Mouse (Mus musculus): Measurements from ENCODE around the gene P2ry13. TPM values are rescaled to one million over a fixed set of nuclear protein-coding genes. Genes with fewer than 3 reads are reported as not detected.

P2ry13 gene
- polyA plus RNA-seq, 1 experiment from 2014 or later: 1.4 TPM

DNA sequence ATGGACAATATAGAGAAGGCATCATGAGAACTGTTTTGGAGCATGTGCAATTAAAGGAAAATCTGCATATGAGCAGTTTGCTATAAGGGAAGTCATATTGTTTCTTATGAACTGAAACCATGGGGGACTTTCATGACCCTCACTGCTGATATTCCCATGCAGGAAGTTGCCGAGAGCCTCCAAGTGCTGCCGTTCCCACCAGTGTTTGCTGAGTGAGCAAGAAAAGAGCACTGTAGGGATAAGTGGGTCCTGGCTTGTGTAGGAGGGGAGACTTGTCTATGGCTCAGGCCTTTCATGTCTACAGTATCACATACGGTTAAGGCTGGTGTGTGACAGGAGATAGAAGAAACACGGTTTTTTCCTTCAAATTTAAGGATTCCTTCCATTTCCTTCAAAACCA lies 25.0 kb downstream of the P2ry13 start:
- H3K27ac ChIP-seq (ENCODE audit: low read depth, low read length): no peak overlapping the region
- no peak for ATAC-seq (ENCODE audit: low FRiP score)
- H3K27me3 ChIP-seq (ENCODE audit: control insufficient read depth, insufficient read depth, low read length): no peaks in the 10 kb centered on the region
- no peaks in the 10 kb centered on the region for H3K36me3 ChIP-seq (ENCODE audit: control insufficient read depth, insufficient read depth, low read length)
- H3K4me3 ChIP-seq (ENCODE audit: low read depth, low read length): no peak overlapping the region
- H3K4me2 ChIP-seq (replicated peaks; ENCODE audit: low read depth, low read length): no peak overlapping the region
- no peaks in the 10 kb centered on the region for H3K4me1 ChIP-seq (replicated peaks; ENCODE audit: control insufficient read depth, insufficient read depth, low read length)
- no peaks in the 10 kb centered on the region for H3K9me3 ChIP-seq (ENCODE audit: control insufficient read depth, low read length)
- DNase-seq (ENCODE audit: low spot score): no peak
- 89% methylated on average over 4 of the region's 4 CpGs for WGBS
- no peak overlapping the region for H3K9ac ChIP-seq (ENCODE audit: low read depth, low read length)

DNA sequence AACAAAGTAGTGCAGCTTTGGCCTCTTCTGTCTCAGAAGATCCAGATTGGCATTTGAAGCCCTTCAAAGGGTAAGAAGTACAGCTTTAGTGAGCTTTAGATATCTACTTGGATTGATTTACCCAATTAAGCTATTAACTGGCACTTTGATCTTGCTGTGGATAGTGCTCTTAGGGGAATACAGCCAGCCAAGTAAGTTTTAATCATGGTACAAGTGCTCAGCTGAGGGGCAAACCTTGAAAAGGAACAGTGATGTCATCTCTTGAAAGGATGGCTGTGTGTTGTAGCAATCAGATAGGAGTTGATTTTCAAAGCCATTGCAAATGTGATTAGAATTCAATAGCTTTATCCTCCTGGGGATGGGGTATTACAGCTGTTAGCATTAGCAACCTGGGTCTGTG lies 28.6 kb downstream of the P2ry13 start:
- Histone ChIP-seq H3K9me3 (ENCODE audit: control insufficient read depth, low read length) (no peaks in the 10 kb centered on the region), H3K4me2 (replicated peaks; ENCODE audit: low read depth, low read length) (no peak overlapping the region), H3K4me1 (replicated peaks; ENCODE audit: control insufficient read depth, insufficient read depth, low read length) (no peaks in the 10 kb centered on the region), H3K27ac (ENCODE audit: low read depth, low read length) (no peak overlapping the region), H3K36me3 (ENCODE audit: control insufficient read depth, insufficient read depth, low read length) (no peaks in the 10 kb centered on the region), H3K27me3 (ENCODE audit: control insufficient read depth, insufficient read depth, low read length) (no peaks in the 10 kb centered on the region), H3K4me3 (ENCODE audit: low read depth, low read length) (no peak overlapping the region), H3K9ac (ENCODE audit: low read depth, low read length) (no peak overlapping the region)
- DNase-seq (ENCODE audit: low spot score): no peak
- ATAC-seq (ENCODE audit: low FRiP score): no peak

DNA sequence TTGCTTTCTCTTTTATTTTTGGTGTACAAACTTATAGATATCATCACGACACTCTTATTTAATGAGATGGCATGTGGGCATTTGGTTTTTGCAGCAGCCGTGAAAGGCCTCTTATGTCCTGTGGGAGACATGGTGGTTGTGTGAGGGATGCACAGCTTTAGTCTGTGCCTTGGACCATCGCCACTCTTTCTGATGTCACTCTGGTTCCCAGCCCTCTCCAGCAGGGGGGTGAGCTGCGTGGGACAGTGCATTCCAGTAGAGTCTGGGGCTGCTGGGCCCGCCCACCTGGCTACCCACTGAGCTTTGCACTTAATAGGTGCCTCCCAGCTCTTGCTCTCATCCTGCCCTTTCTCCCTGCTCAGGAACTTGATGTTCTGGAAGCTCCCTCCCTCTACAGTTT lies 29.5 kb downstream of the P2ry13 start:
- H3K4me2 ChIP-seq (replicated peaks; ENCODE audit: low read depth, low read length): no peak overlapping the region

DNA sequence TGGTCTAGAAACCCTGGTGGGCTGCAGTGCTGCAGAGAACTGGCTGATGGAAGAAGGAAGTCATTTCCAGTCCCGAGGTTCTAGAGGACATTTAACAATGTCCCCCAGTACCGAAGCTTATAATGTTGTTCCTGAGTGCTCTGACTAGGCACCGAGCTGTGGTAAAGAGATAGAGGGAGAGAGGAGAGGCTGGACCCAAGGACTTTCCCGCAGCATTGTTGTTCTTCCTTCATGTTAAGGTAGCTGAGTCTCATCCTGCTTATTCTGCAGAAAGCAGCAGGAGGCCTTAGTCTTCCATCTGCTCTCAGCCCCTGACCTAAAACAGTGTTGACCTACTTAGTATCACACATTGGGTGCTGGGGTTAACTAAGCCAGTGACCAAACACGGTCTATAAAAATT lies 33.8 kb downstream of the P2ry13 start:
- H3K36me3 ChIP-seq (ENCODE audit: control insufficient read depth, insufficient read depth, low read length): no peaks in the 10 kb centered on the region
- H3K9ac ChIP-seq (ENCODE audit: low read depth, low read length): no peak overlapping the region
- no peak for ATAC-seq (ENCODE audit: low FRiP score)
- no peak overlapping the region for H3K4me2 ChIP-seq (replicated peaks; ENCODE audit: low read depth, low read length)
- H3K27ac ChIP-seq (ENCODE audit: low read depth, low read length): no peak overlapping the region
- H3K27me3 ChIP-seq (ENCODE audit: control insufficient read depth, insufficient read depth, low read length): no peaks in the 10 kb centered on the region
- DNase-seq (ENCODE audit: low spot score): no peak
- no peaks in the 10 kb centered on the region for H3K4me1 ChIP-seq (replicated peaks; ENCODE audit: control insufficient read depth, insufficient read depth, low read length)
- WGBS: 79% methylated on average over 5 of the region's 5 CpGs
- H3K4me3 ChIP-seq (ENCODE audit: low read depth, low read length): no peak overlapping the region
- H3K9me3 ChIP-seq (ENCODE audit: control insufficient read depth, low read length): no peaks in the 10 kb centered on the region

More for the DNA sequence above, 29.5 kb downstream of the P2ry13 start:
- no peak for ATAC-seq (ENCODE audit: low FRiP score)
- Histone ChIP-seq H3K27me3 (ENCODE audit: control insufficient read depth, insufficient read depth, low read length) (no peaks in the 10 kb centered on the region), H3K36me3 (ENCODE audit: control insufficient read depth, insufficient read depth, low read length) (no peaks in the 10 kb centered on the region), H3K9me3 (ENCODE audit: control insufficient read depth, low read length) (no peaks in the 10 kb centered on the region), H3K27ac (ENCODE audit: low read depth, low read length) (no peak overlapping the region), H3K4me1 (replicated peaks; ENCODE audit: control insufficient read depth, insufficient read depth, low read length) (no peaks in the 10 kb centered on the region), H3K4me3 (ENCODE audit: low read depth, low read length) (no peak overlapping the region), H3K9ac (ENCODE audit: low read depth, low read length) (no peak overlapping the region)
- WGBS: 62% methylated on average over 5 of the region's 5 CpGs
- no peak for DNase-seq (ENCODE audit: low spot score)

DNA sequence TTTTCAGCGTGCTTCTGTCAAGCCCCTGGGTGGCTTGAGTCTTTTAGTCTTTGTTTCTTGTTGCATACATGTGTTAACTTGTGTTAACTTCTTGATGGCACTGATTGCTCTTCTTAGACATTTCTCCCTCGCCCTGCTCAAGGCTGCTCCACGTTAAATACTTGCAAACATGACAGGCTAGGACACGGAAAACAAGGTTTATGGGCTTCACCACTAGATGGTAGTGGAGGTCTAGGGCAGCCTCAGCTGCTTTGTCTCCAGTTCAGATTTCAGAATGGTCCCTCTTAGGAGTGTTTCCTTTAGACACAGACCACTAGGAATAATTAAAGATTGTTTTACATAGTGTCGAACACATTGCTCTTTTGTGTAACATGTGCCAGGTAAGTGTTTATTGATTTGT lies 35.4 kb downstream of the P2ry13 start:
- WGBS: 45% methylated on average over 5 of the region's 5 CpGs
- ATAC-seq (ENCODE audit: low FRiP score): peak; percentile 60

DNA sequence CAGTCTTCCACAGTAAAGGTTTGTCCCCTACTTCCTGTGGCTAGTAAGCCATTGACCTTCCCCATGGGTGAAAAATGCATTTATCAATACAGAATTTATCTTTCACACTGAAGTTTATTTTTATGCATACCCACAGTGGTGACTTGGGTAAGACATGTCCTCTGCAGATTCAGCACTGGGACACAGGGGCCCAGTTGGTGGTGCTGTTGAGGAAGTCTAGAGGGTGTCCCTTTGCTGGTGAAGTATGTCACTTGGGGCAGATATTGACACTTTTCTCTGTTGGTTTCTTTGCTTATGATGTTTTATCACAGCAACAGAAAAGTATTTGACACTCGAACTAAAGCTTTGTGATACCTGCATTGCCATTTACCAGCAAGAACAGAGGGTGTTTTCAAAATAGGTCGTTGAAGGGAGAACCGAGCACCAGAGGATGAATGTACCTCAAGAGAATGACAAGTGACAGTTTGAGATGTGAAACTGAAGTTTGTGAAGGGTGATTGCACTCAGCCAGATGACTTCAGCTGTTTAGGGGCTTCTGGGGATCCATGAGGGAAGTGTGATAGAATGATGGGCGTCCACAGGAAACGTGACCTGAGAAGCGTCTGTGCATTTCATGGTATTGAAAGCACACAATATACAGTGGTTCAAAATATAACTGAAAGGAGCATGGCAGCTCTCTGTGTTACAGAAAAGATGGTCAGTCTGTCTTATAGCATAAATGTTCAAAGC lies 36.1 kb downstream of the P2ry13 start:
- no peaks in the 10 kb centered on the region for H3K4me1 ChIP-seq (replicated peaks; ENCODE audit: control insufficient read depth, insufficient read depth, low read length)
- WGBS: 79% methylated on average over 6 of the region's 6 CpGs
- DNase-seq (ENCODE audit: low spot score) (no peak), ATAC-seq (ENCODE audit: low FRiP score) (no peak)
- H3K27me3 ChIP-seq (ENCODE audit: control insufficient read depth, insufficient read depth, low read length): no peaks in the 10 kb centered on the region
- no peaks in the 10 kb centered on the region for H3K36me3 ChIP-seq (ENCODE audit: control insufficient read depth, insufficient read depth, low read length)
- no peak overlapping the region for H3K9ac ChIP-seq (ENCODE audit: low read depth, low read length)
- no peak overlapping the region for H3K4me2 ChIP-seq (replicated peaks; ENCODE audit: low read depth, low read length)
- no peak overlapping the region for H3K4me3 ChIP-seq (ENCODE audit: low read depth, low read length)
- H3K27ac ChIP-seq (ENCODE audit: low read depth, low read length): no peak overlapping the region
- H3K9me3 ChIP-seq (ENCODE audit: control insufficient read depth, low read length): no peaks in the 10 kb centered on the region

More for the DNA sequence above, 35.4 kb downstream of the P2ry13 start:
- DNase-seq (ENCODE audit: low spot score): peak; percentile 56
- Histone ChIP-seq H3K9ac (ENCODE audit: low read depth, low read length) (no peak overlapping the region), H3K4me3 (ENCODE audit: low read depth, low read length) (no peak overlapping the region), H3K27me3 (ENCODE audit: control insufficient read depth, insufficient read depth, low read length) (no peaks in the 10 kb centered on the region), H3K4me2 (replicated peaks; ENCODE audit: low read depth, low read length) (no peak overlapping the region), H3K9me3 (ENCODE audit: control insufficient read depth, low read length) (no peaks in the 10 kb centered on the region), H3K36me3 (ENCODE audit: control insufficient read depth, insufficient read depth, low read length) (no peaks in the 10 kb centered on the region), H3K27ac (ENCODE audit: low read depth, low read length) (no peak overlapping the region), H3K4me1 (replicated peaks; ENCODE audit: control insufficient read depth, insufficient read depth, low read length) (no peaks in the 10 kb centered on the region)

DNA sequence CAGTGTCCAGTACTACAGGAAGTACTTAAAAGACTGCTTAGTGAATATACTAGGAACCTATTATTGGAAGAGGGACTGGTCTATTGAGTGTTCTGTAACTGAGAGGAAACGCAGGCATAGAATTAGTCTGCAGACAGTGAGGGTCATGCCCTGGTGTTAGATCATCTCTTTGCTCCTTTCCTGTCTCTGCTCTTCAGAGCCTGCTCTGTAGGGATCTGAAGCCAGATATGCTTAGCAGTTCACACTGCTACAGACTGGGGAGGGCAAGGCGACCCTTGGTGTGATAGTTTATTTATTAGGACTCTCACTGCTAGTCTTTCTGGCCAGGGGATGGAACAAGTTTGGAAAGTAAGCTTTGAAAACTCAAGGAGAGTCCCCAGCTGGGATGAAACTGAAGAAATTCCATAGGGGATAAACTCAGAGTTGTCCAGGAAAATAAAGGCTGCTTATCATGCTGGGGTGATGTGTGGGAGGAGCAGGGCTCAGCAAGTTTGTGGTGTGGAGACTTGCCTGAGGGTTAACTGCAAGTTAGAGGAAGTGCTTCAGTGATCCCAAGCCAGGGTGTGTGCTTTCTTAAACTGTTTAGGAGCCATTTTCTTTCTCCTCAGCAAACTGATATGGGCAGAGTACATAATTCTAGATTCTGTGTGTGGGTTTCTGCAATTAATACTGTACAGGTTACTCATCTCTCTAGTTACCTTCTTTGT lies 40.6 kb downstream of the P2ry13 start:
- 64% methylated on average over 2 of the region's 2 CpGs for WGBS
- H3K4me1 ChIP-seq (replicated peaks; ENCODE audit: control insufficient read depth, insufficient read depth, low read length): no peaks in the 10 kb centered on the region

DNA sequence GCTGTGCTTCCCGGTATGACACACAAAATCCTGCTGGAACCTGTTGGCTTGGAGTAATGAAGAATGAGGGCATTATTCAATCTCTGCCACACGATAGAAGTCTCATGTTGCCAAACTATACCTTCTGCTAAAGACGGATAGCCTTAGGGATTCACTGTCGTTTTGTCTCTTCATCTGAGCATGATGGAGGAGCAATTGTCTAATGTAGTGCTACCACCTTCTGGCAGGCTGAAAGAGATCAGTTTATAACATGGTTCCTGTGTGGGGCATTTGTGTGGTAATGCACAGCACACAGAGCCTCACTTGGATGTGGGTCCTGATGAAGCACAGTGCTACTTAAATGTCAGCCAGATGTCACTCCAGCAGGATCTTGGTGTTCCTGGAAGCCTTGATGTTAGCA lies 41.5 kb downstream of the P2ry13 start:
- Histone ChIP-seq H3K27me3 (ENCODE audit: control insufficient read depth, insufficient read depth, low read length) (no peaks in the 10 kb centered on the region), H3K4me3 (ENCODE audit: low read depth, low read length) (no peak overlapping the region), H3K9me3 (ENCODE audit: control insufficient read depth, low read length) (no peaks in the 10 kb centered on the region), H3K9ac (ENCODE audit: low read depth, low read length) (no peak overlapping the region), H3K27ac (ENCODE audit: low read depth, low read length) (no peak overlapping the region), H3K4me2 (replicated peaks; ENCODE audit: low read depth, low read length) (no peak overlapping the region), H3K4me1 (replicated peaks; ENCODE audit: control insufficient read depth, insufficient read depth, low read length) (no peaks in the 10 kb centered on the region), H3K36me3 (ENCODE audit: control insufficient read depth, insufficient read depth, low read length) (no peaks in the 10 kb centered on the region)
- ATAC-seq (ENCODE audit: low FRiP score) (no peak), DNase-seq (ENCODE audit: low spot score) (no peak)
- WGBS: 77% methylated on average over 4 of the region's 4 CpGs

More for the DNA sequence above, 40.6 kb downstream of the P2ry13 start:
- H3K4me3 ChIP-seq (ENCODE audit: low read depth, low read length): no peak overlapping the region
- no peaks in the 10 kb centered on the region for H3K27me3 ChIP-seq (ENCODE audit: control insufficient read depth, insufficient read depth, low read length)
- DNase-seq (ENCODE audit: low spot score) (no peak), ATAC-seq (ENCODE audit: low FRiP score) (no peak)
- H3K27ac ChIP-seq (ENCODE audit: low read depth, low read length): no peak overlapping the region
- no peak overlapping the region for H3K9ac ChIP-seq (ENCODE audit: low read depth, low read length)
- H3K4me2 ChIP-seq (replicated peaks; ENCODE audit: low read depth, low read length): no peak overlapping the region
- no peaks in the 10 kb centered on the region for H3K36me3 ChIP-seq (ENCODE audit: control insufficient read depth, insufficient read depth, low read length)
- H3K9me3 ChIP-seq (ENCODE audit: control insufficient read depth, low read length): no peaks in the 10 kb centered on the region

DNA sequence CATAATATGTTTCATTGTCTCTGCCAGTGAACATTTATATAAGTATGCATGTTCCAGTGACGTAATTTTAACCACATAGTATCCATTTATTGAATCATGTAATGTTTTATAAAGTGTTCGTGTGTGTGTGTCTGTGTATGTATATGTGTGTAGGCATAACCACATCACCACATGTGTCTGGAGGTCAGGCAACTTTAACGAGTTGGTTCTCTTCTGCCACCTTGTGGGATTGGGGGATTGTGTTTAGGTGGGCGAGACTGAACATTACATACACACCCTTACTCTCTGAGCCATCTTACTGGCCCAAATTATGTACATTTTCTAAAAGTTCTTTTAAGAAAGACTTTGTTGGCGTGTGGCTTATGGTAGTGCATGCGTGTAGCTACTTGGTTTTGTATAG lies 42.2 kb downstream of the P2ry13 start:
- Histone ChIP-seq H3K9ac (ENCODE audit: low read depth, low read length) (no peak overlapping the region), H3K27me3 (ENCODE audit: control insufficient read depth, insufficient read depth, low read length) (no peaks in the 10 kb centered on the region), H3K9me3 (ENCODE audit: control insufficient read depth, low read length) (no peaks in the 10 kb centered on the region), H3K4me2 (replicated peaks; ENCODE audit: low read depth, low read length) (no peak overlapping the region), H3K27ac (ENCODE audit: low read depth, low read length) (no peak overlapping the region), H3K36me3 (ENCODE audit: control insufficient read depth, insufficient read depth, low read length) (no peaks in the 10 kb centered on the region), H3K4me3 (ENCODE audit: low read depth, low read length) (no peak overlapping the region), H3K4me1 (replicated peaks; ENCODE audit: control insufficient read depth, insufficient read depth, low read length) (no peaks in the 10 kb centered on the region)
- no peak for DNase-seq (ENCODE audit: low spot score)
- ATAC-seq (ENCODE audit: low FRiP score): no peak
- 85% methylated on average over 6 of the region's 6 CpGs for WGBS
